Mouse (Mus musculus): ENCODE measurements around the gene Chmp6.

DNA sequence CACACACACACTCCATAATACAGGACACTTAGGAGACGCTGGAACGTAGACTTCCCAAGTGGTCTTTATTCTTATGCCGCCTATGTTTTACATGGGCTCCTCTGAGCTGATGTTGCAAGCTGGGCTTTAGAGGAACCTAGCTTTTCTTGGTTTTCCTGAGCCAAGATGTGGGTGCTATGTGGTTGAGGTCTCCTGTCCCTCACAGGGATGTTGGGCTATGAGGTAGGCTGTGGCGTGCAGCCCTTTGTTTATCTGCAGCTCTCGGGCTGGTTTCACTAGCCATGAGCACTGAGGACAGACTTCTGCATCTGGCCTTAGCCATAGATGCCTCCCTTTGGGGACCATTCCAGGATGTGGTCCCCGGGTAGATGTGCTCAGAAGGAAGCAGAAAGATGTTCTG is 47.4 kb downstream of the Chmp6 start:
- TF ChIP-seq CTCF (IDR thresholded peaks at IDR 0.05): no peak
- no peak for TF ChIP-seq EP300 (IDR thresholded peaks at IDR 0.05)

Measured in lung, postnatal 0 days (tissue).